Mouse (Mus musculus) midbrain, embryonic 13.5 days (tissue): ENCODE data around the gene Isyna1. TPM values are rescaled to one million over a fixed set of nuclear protein-coding genes. Genes with fewer than 3 reads are reported as not detected.

Experiments used
- polyA plus RNA-seq: library from polyadenylated mRNA; unstranded; fragments of >200 nt; fragmentation: Nextera tagmentation; extraction: Ambion mirVana; gene quantifications from 2 replicates; pipeline ENCODE4 v1.2.1, GENCODE M21; 2015

Gene Isyna1
- polyA plus RNA-seq, 1 experiment from 2014 or later, result 133 TPM

Other genes with a start within 250 kb of the Isyna1 start
- gene Upf1, start 241.1 kb upstream of the Isyna1 start, polyA plus RNA-seq, result 15.5 and 18.1 TPM in 2 replicates
- gene Comp, start 220.8 kb upstream of the Isyna1 start, polyA plus RNA-seq, result 0.21 and 0.42 TPM in 2 replicates
- 33.9 and 36.1 TPM in 2 replicates for gene Crtc1, start 154.8 kb upstream of the Isyna1 start, polyA plus RNA-seq
- gene Klhl26, start 117.4 kb upstream of the Isyna1 start, polyA plus RNA-seq, result 19.3 and 22.2 TPM in 2 replicates
- 60.6 and 61.5 TPM in 2 replicates for gene Tmem59l, start 107.0 kb upstream of the Isyna1 start, polyA plus RNA-seq
- 0.97 and 1.1 TPM in 2 replicates for gene Crlf1, start 101.2 kb upstream of the Isyna1 start, polyA plus RNA-seq
- gene Rex1bd, start 87.6 kb upstream of the Isyna1 start, polyA plus RNA-seq, result 152 and 155 TPM in 2 replicates
- gene Uba52, start 83.6 kb upstream of the Isyna1 start, polyA plus RNA-seq, result 680 and 755 TPM in 2 replicates
- gene Fkbp8, start 66.6 kb upstream of the Isyna1 start, polyA plus RNA-seq, result 370 and 392 TPM in 2 replicates
- gene Kxd1, start 66.4 kb upstream of the Isyna1 start, polyA plus RNA-seq, result 44.5 and 48.1 TPM in 2 replicates
- gene Ell, start 54.9 kb upstream of the Isyna1 start, polyA plus RNA-seq, result 17.8 and 18.0 TPM in 2 replicates
- gene Ssbp4, start 14.5 kb downstream of the Isyna1 start, polyA plus RNA-seq, result 123 and 129 TPM in 2 replicates
- gene Lrrc25, start 21.8 kb downstream of the Isyna1 start, polyA plus RNA-seq, result 1.1 and 1.2 TPM in 2 replicates
- 0.30 TPM in 1 of 2 replicates, not detected in the other for gene Gdf15, start 38.1 kb downstream of the Isyna1 start, polyA plus RNA-seq
- 87.5 and 99.4 TPM in 2 replicates for gene Pgpep1, start 66.0 kb downstream of the Isyna1 start, polyA plus RNA-seq
- gene Lsm4, start 78.9 kb downstream of the Isyna1 start, polyA plus RNA-seq, result 176 and 201 TPM in 2 replicates
- gene Jund, start 104.6 kb downstream of the Isyna1 start, polyA plus RNA-seq, result 65.1 and 97.7 TPM in 2 replicates
- 0.07 and 0.08 TPM in 2 replicates for gene Iqcn, start 109.1 kb downstream of the Isyna1 start, polyA plus RNA-seq
- not detected in 2 replicates for gene Gm3336, start 124.2 kb downstream of the Isyna1 start, polyA plus RNA-seq
- gene Pde4c, start 129.3 kb downstream of the Isyna1 start, polyA plus RNA-seq, result 0.15 and 0.28 TPM in 2 replicates
- 261 and 275 TPM in 2 replicates for gene Rab3a, start 160.3 kb downstream of the Isyna1 start, polyA plus RNA-seq
- gene Mpv17l2, start 166.6 kb downstream of the Isyna1 start, polyA plus RNA-seq, result 36.2 and 38.4 TPM in 2 replicates
- 78.9 and 87.2 TPM in 2 replicates for gene Pik3r2, start 182.3 kb downstream of the Isyna1 start, polyA plus RNA-seq
- gene Mast3, start 210.7 kb downstream of the Isyna1 start, polyA plus RNA-seq, result 14.6 and 18.3 TPM in 2 replicates
- gene Il12rb1, start 214.1 kb downstream of the Isyna1 start, polyA plus RNA-seq, result not detected in 2 replicates
- 7.7 and 10.5 TPM in 2 replicates for gene Arrdc2, start 245.3 kb downstream of the Isyna1 start, polyA plus RNA-seq